Mouse (Mus musculus) ES-CJ7 (cell line): ENCODE measurements at regions not wholly inside any gene's neighbourhood (a gene's known extent, or its start where the extent isn't known, plus 50 kb on each side); places are given as distances from the start of the nearest gene placed in this dataset.
"Not testable (repeated sequence)": the region's sequence is repeated elsewhere in the genome, so short reads cannot be mapped to it uniquely, and the experiment has no call there.

ENCODE experiments used
- DNase-seq: peaks from one replicate; pipeline ENCODE4 v3.0.0; 2011; ENCODE audit warnings: low read depth, low spot score

DNA sequence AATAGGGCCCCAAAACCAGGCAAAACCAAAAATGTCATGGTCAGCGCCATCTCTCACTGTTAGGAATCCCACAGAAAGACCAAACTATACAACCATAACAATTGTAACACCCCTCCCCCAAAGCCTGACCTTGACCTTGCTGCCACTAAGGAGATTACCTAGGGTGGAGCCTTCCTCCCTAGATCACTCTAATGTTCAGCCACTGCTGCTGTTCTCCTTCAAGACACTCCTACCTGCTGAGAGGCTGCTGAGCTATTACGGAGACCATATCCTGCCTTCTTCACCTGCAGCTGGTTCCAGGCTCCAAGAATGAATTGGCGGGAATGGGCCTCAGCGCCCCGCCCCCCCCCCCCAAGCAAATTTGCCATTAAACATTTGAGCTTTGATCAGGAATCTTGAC, 1205.5 kb upstream of the Alcam start:
- DNase-seq: peak; percentile 86

DNA sequence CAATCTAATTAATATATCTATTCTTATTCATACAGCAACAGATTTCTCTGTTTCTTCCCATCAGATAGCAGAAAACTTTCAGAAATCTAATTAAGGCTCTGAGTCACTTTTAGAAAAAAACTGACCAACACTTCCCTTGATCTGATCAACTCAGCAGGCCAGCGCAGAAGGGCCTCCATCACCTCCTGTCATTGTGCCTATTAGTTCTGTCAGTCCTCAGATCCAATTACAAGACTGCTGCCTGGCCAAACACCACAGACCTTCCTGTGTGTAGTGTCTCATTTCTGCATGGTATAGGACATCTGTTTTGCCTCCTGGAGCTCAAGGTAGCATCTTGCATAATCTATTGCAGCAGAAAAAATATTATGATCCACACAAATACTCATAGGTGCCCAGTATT, 1184.3 kb upstream of the Alcam start:
- DNase-seq: no peak

DNA sequence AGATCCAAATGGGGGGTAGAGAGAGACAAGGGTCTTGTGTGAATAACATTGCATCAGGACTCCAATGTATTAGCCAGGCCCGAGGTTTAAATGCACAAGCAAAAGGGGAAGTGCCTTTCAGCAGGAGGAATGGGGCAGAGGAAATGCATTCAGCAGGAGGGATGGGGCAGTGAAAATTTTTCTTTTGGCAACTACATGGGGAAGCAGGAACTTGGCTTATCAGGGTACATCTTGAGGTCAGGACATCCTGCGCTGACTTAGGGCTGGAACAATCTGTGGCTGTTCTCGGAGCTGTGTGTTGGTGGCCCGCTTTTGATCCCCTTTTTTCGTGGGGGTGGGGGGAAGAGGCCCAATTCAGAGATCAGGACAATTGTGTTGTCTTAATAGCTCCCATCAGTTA, 1147.8 kb upstream of the Alcam start:
- not testable (repeated sequence) for DNase-seq

DNA sequence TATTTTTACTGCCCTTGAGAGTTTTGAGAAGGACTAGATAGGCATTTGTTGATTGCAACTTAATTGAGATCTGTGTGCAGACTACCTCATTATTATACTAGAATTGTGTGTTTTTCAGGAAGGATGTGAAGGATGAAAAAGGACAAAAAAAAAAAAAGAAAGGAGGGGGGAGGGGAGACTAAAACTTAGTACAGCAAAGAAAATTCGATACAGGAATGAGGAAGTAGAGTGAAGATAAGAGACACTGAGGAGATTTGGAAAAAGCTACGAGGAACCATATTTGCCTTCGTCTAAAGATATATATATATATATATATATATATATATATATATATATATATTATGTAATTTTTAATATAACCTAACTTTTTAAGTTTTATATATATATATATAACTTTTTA, 1144.3 kb upstream of the Alcam start:
- DNase-seq: no peak

DNA sequence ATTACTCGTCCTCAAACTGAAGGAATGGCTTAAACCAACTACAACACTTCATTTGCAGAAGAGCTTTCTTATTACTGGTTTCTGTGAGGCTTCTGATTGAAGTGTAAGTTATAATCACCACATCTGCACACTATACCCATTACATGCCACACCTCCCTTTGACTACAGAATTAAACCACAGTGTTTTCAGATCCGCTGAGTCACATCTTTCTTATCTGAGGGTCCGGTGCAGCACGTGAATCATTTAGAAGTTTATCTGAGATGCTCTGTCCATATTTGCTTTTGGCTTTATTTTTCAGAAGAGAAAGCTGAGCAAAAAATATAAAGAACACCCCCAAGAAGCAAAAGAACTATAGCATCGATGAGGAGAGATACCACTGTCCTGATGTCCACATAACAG, 1111.8 kb upstream of the Alcam start:
- DNase-seq: no peak
